Mouse (Mus musculus) forebrain, embryonic 11.5 days (tissue): ENCODE measurements around the gene Phlpp1. TPM values are rescaled to one million over a fixed set of nuclear protein-coding genes. Genes with fewer than 3 reads are reported as not detected.

Experiments used
- ATAC-seq: fragments of 200-750 bp; cut with Nextera tagmentation; replicated peaks from 2 replicates; pipeline ENCODE4 v1.8.0; 2017; ENCODE audit warnings: moderate TSS enrichment; ENCODE audit not compliant: low FRiP score
- DNase-seq: peaks from one replicate; pipeline ENCODE4 v3.0.0-alpha.2; 2017; ENCODE audit warnings: low spot score
- H3K27ac ChIP-seq: fragments of 300-500 bp; sonication (generic); 2 replicates; pipeline ENCODE4 v1.5.1; 2014; ENCODE audit warnings: low read depth, low read length
- H3K27me3 ChIP-seq: fragments of 300-500 bp; sonication (generic); 2 replicates; pipeline ENCODE4 v1.6.1; 2014; ENCODE audit warnings: mild to moderate bottlenecking, low read length, mixed read lengths; ENCODE audit not compliant: control insufficient read depth, insufficient read depth
- H3K36me3 ChIP-seq: fragments of 300-500 bp; sonication (generic); 2 replicates; pipeline ENCODE4 v1.6.1; 2014; ENCODE audit warnings: mild to moderate bottlenecking, low read length, moderate library complexity, mixed read lengths; ENCODE audit not compliant: control insufficient read depth, insufficient read depth
- H3K4me1 ChIP-seq: fragments of 300-500 bp; sonication (generic); replicated peaks from 2 replicates; pipeline ENCODE4 v1.6.1; 2014; ENCODE audit warnings: low read length, mixed read lengths; ENCODE audit not compliant: control insufficient read depth, insufficient read depth
- H3K4me2 ChIP-seq: fragments of 300-500 bp; sonication (generic); 2 replicates; pipeline ENCODE4 v1.6.1; 2014; ENCODE audit warnings: low read depth, mild to moderate bottlenecking, low read length, moderate library complexity, mixed read lengths; ENCODE audit not compliant: severe bottlenecking
- H3K4me3 ChIP-seq: fragments of 300-500 bp; sonication (generic); 2 replicates; pipeline ENCODE4 v1.5.1; 2014; ENCODE audit warnings: low read depth, low read length
- H3K9ac ChIP-seq: fragments of 300-500 bp; sonication (generic); 2 replicates; pipeline ENCODE4 v1.6.1; 2014; ENCODE audit warnings: low read length
- H3K9me3 ChIP-seq: fragments of 300-500 bp; sonication (generic); 2 replicates; pipeline ENCODE4 v1.6.1; 2016; ENCODE audit warnings: low read length, mixed read lengths; ENCODE audit not compliant: control insufficient read depth
- WGBS: fragments of 180-500 bp; shearing (Covaris S2); extraction: QIAGEN DNeasy Blood & Tissue Kit; methylation state at CpG from one replicate; pipeline ENCODE4 v1.1.7; 2014; 5-methylcytosine and 5-hydroxymethylcytosine counted together
- polyA plus RNA-seq: library from polyadenylated mRNA; unstranded; fragments of >200 nt; fragmentation: Nextera tagmentation; extraction: Ambion mirVana; gene quantifications from 2 replicates; pipeline ENCODE4 v1.2.1, GENCODE M21; 2014

Phlpp1 gene
- polyA plus RNA-seq, 1 experiment from 2014 or later = 9.7 TPM

DNA sequence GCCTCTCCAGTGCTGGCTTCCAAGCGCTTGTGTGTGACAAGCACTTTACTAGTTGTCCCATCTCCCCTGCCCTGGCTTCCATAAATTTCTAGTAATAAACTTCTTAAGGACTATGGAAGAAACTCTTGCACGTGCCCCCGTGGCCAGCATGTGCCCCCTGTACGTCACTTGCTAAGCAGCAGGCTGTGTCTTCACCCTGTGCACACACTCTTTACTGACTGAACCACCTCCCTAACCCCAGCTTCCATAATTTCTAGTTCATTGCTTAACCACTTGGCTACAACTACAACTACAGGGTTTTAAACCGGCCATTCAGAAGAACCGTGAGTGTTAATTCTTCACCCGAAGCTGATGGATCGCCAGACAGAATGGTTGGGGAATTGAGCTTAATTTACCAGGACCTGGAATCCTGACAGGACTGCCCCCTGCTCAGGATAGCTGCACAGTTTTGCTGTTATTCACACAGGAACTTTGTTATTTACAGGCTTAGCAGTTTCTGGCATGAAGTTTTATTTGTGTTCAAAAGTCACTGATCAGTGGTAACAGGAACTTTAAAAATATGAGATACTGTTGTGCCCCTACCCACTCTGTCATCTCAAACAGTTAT is 21.4 kb downstream of the Phlpp1 start:
- Histone ChIP-seq H3K27ac (no peak overlapping the region), H3K36me3 (no peaks in the 10 kb centered on the region), H3K27me3 (no peaks in the 10 kb centered on the region), H3K4me3 (no peak overlapping the region), H3K9ac (peak overlapping the region; percentile 6; the same call in 1 of the 2 replicates), H3K4me1 (peaks cover 6% of the 10 kb centered on the region; the same call in 1 of the 2 replicates), H3K4me2 (no peak overlapping the region), H3K9me3 (no peaks in the 10 kb centered on the region)
- no peak for DNase-seq
- ATAC-seq = no peak
- WGBS = 65% methylated on average over 8 of the region's 8 CpGs

DNA sequence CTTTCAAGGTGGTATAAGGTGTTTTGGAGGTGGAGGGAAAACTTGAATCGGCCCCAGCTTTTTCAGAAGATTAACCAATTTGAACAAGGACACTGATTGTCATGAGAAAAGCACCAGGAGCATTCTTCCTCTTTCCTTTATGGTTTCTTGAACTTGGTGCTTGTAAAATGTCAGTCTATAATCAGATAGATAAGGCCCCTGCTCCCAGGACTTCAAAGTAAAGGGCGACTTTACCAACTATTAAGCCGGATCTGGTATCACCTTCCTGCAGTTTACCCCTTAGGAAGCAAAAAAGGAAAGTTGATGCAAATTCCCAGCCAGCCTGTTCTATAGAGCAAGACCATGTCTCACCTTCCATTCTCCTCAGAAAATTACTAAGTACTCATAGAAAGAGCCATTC is 21.9 kb downstream of the Phlpp1 start:
- no peak overlapping the region for H3K4me2 ChIP-seq
- ATAC-seq (no peak), DNase-seq (no peak)
- no peaks in the 10 kb centered on the region for H3K36me3 ChIP-seq
- no peak overlapping the region for H3K9ac ChIP-seq
- H3K4me3 ChIP-seq = no peak overlapping the region
- no peaks in the 10 kb centered on the region for H3K27me3 ChIP-seq
- no peak overlapping the region for H3K27ac ChIP-seq
- peaks cover 11% of the 10 kb centered on the region; the same call in 1 of the 2 replicates for H3K4me1 ChIP-seq
- no peaks in the 10 kb centered on the region for H3K9me3 ChIP-seq
- WGBS = 75% methylated on average over 3 of the region's 3 CpGs

DNA sequence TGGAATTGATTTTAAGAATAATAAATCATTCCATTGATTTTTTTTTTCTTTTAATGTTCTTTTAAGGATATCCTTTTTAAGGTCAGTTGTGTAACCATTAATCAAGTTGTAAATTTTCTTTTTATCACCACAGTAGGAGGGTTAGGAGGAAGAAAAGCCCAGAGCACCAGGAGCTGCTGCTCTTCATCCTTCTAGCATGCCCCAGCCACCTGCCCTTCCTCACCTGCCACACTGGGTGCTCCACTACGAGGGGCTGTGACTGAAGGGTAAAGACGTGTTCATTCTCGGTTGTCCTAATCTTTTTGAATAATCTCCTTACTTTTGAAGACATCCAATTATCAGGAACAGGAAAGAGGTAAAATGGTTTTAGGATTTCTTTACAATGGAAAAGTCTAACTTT is 22.7 kb downstream of the Phlpp1 start:
- no peak overlapping the region for H3K4me3 ChIP-seq
- H3K4me2 ChIP-seq = no peak overlapping the region
- ATAC-seq (no peak), DNase-seq (no peak)
- no peaks in the 10 kb centered on the region for H3K27me3 ChIP-seq
- peaks cover 15% of the 10 kb centered on the region; the same call in 1 of the 2 replicates for H3K4me1 ChIP-seq
- no peaks in the 10 kb centered on the region for H3K9me3 ChIP-seq
- no peaks in the 10 kb centered on the region for H3K36me3 ChIP-seq
- WGBS = 72% methylated on average over 3 of the region's 3 CpGs
- no peak overlapping the region for H3K27ac ChIP-seq
- no peak overlapping the region for H3K9ac ChIP-seq

DNA sequence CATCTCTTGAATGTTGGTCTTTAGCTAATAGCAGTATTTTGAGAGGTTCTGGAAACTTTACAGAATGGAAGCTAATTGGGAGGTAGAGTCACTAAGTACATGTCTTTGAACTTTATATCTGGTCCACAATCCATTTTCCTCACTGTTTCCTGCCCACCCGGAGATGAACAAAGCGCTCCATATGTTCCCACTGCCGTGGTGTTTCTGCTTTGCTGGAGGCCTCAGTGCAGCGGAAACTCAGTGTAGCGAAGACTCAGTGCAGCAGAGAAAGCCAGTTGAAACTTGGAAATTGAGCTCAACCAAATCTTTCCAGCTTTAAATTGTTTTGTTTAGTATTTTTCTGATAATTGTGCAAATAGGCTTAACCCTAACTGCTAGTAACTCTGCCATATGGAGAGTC is 26.4 kb downstream of the Phlpp1 start:
- Histone ChIP-seq H3K9me3 (no peaks in the 10 kb centered on the region), H3K36me3 (no peaks in the 10 kb centered on the region), H3K9ac (no peak overlapping the region), H3K4me3 (no peak overlapping the region), H3K4me2 (no peak overlapping the region), H3K4me1 (peaks cover 21% of the 10 kb centered on the region; the same call in 1 of the 2 replicates), H3K27me3 (no peaks in the 10 kb centered on the region), H3K27ac (no peak overlapping the region)
- DNase-seq = no peak
- no peak for ATAC-seq
- WGBS = 50% methylated on average over 5 of the region's 5 CpGs

DNA sequence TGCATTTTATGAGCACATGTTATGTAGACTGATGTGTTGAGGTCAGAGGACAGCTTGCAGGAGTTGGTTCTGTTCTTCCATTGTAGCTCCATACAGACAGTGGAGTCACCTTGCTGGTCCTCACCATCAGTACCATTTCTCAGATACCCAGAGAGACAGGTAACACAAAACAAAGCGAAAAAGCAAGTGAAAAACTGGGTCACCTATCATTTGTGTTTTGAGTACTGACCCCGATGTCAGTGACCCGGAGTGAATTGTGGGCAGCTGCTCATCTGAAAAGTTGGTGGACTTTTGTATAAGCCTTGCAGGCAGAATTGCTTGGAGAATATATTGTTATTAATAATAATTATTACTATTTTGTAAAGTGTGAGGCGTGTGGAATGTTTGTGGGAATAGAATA is 27.6 kb downstream of the Phlpp1 start:
- Histone ChIP-seq H3K4me1 (peaks cover 23% of the 10 kb centered on the region; the same call in 1 of the 2 replicates), H3K4me3 (no peak overlapping the region), H3K9me3 (no peaks in the 10 kb centered on the region), H3K27me3 (no peaks in the 10 kb centered on the region), H3K9ac (no peak overlapping the region), H3K36me3 (no peaks in the 10 kb centered on the region), H3K4me2 (0 out of 2 replicates have a peak overlapping the region, but pooled peaks have one; percentile 15), H3K27ac (peak overlapping the region; percentile 69)
- whole genome bisulfite sequencing = 52% methylated on average over 4 of the region's 4 CpGs
- DNase-seq (no peak), ATAC-seq (peak; percentile 4; the same call in 1 of the 2 replicates)

DNA sequence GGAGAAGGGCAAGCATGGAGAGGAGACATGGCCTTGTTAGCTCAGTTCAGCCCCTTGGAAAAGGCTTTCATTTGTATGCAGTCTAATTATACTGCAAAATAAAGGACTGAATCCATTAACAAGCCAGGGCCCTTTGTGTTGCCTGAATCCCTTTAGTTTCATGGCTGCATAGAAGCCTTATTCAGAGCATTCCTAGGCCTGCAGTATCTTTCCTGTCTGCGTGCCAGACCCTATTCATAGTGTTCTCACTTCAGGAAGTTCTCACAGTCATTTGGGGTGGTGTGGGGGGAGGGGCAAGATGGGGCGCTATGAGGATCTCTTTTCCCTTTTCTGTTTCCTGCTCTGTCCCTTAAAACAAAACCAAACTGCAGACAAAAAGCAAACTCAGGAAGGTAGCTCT is 28.1 kb downstream of the Phlpp1 start:
- no peaks in the 10 kb centered on the region for H3K9me3 ChIP-seq
- peak; percentile 94 for ATAC-seq
- no peaks in the 10 kb centered on the region for H3K36me3 ChIP-seq
- H3K9ac ChIP-seq = no peak overlapping the region
- no peaks in the 10 kb centered on the region for H3K27me3 ChIP-seq
- DNase-seq = peak; percentile 81
- H3K4me1 ChIP-seq = peaks cover 23% of the 10 kb centered on the region; the same call in 1 of the 2 replicates
- peak overlapping the region; percentile 8; the same call in 1 of the 2 replicates for H3K4me2 ChIP-seq
- H3K27ac ChIP-seq = peak overlapping the region; percentile 88
- no peak overlapping the region for H3K4me3 ChIP-seq
- 6% methylated on average over 2 of the region's 2 CpGs for WGBS

DNA sequence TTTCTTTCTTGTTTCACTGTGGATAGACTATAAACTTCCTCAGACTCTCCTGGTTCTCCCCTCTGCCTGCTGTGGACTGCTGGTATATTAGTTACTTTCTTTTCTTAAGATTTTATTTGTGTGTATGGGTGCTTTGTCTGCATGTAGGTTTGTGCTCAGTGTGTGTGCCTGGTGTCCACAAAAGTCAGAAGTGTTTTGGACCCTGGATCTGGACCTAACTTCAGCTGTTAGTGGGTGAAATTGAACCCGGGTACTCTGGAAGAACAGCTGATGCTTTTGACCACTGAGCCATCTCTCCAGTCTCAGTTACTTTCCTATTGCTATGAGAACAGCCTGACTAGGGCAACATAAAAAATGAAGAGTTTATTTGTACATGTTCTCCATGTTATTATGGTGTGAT is 29.5 kb downstream of the Phlpp1 start:
- H3K27ac ChIP-seq = peak overlapping the region; percentile 31; the same call in 1 of the 2 replicates
- no peak overlapping the region for H3K9ac ChIP-seq
- WGBS = 83% methylated on average over 1 of the region's 1 CpGs
- H3K9me3 ChIP-seq = no peaks in the 10 kb centered on the region
- H3K27me3 ChIP-seq = no peaks in the 10 kb centered on the region
- DNase-seq (no peak), ATAC-seq (no peak)
- H3K4me2 ChIP-seq = no peak overlapping the region
- no peaks in the 10 kb centered on the region for H3K36me3 ChIP-seq
- peaks cover 27% of the 10 kb centered on the region; the same call in 1 of the 2 replicates for H3K4me1 ChIP-seq
- H3K4me3 ChIP-seq = no peak overlapping the region

DNA sequence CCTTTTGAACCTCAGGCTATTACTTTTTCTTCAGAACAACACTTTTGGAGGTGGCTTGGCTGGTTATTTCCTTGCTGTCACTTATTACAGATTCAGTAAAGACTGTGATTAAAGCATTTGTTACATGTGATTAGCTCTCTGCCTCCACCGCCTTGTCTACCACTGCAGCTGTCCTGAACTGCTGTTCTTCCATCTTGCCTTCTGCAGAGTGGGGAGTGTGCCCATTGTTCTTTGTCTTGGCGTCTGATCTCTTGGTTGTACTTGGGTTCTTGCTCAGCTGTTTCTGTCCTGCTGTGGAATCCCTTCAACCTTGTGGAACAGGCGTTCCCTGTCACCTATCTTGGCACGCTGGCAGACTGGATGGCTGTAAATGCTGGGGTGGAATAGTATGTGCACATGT is 30.4 kb downstream of the Phlpp1 start:
- 53% methylated on average over 4 of the region's 4 CpGs for WGBS
- ATAC-seq (no peak), DNase-seq (no peak)
- no peak overlapping the region for H3K4me3 ChIP-seq
- H3K4me1 ChIP-seq = peaks cover 24% of the 10 kb centered on the region; the same call in 1 of the 2 replicates
- H3K27me3 ChIP-seq = no peaks in the 10 kb centered on the region
- H3K27ac ChIP-seq = no peak overlapping the region
- no peaks in the 10 kb centered on the region for H3K36me3 ChIP-seq
- H3K9ac ChIP-seq = no peak overlapping the region
- H3K4me2 ChIP-seq = no peak overlapping the region
- no peaks in the 10 kb centered on the region for H3K9me3 ChIP-seq

DNA sequence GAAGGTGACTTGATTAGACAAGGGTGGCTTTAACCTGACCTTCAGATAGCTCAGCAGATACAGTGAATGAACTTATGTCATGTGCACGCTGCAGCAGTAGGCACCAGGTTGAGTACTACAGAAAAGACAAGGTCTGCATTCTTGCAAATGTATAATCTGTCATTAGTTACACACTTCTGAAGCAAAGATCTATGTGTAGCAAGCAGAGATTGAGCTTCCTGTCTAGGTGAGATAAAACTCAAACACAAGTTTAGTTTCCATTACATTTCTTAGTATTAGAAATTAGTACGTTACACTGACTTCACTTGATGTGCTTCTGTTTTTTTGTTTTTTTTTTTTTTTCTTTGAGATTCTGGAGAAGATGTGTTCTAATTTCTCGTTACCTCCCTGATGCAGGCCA is 32.4 kb downstream of the Phlpp1 start:
- Histone ChIP-seq H3K9me3 (no peaks in the 10 kb centered on the region), H3K36me3 (no peaks in the 10 kb centered on the region), H3K4me2 (no peak overlapping the region), H3K4me3 (no peak overlapping the region), H3K27me3 (no peaks in the 10 kb centered on the region), H3K9ac (no peak overlapping the region), H3K27ac (no peak overlapping the region), H3K4me1 (peaks cover 16% of the 10 kb centered on the region; the same call in 1 of the 2 replicates)
- WGBS = 71% methylated on average over 3 of the region's 3 CpGs
- no peak for DNase-seq
- ATAC-seq = no peak
